Comparison of ENCODE assay signal across 8 mouse cellular contexts in genomic region chr5:74126015-74126896, GRCm38 (mm10). TPM values are rescaled to one million over a fixed set of nuclear protein-coding genes. Genes with fewer than 3 reads are reported as not detected.
DNase-seq lines count a peak whose midpoint lies in the region; ATAC-seq and TF ChIP-seq lines count a peak whose summit lies in the region.

No protein-coding gene starts in this region.

- TF ChIP-seq POLR2A in small intestine, adult 2 months (IDR thresholded peaks at IDR 0.05; ENCODE audit: low read depth, low read length) = no peak

- H3K27me3 ChIP-seq in embryonic facial prominence, embryonic 12.5 days = no peaks in the 10 kb centered on the region
- no peaks in the 10 kb centered on the region for H3K27me3 ChIP-seq in intestine, postnatal 0 days (replicated peaks; ENCODE audit: control insufficient read depth, insufficient read depth, low read length)
- H3K27me3 ChIP-seq in limb, embryonic 11.5 days (ENCODE audit: control insufficient read depth, insufficient read depth, low read length) = no peaks in the 10 kb centered on the region
- no peaks in the 10 kb centered on the region for H3K27me3 ChIP-seq in midbrain, embryonic 11.5 days (ENCODE audit: control insufficient read depth, insufficient read depth, low read length)
- no peaks in the 10 kb centered on the region for H3K27me3 ChIP-seq in small intestine, adult 2 months (ENCODE audit: control insufficient read depth, insufficient read depth, low read length)

- H3K9ac ChIP-seq in embryonic facial prominence, embryonic 12.5 days = no peak overlapping the region
- H3K9ac ChIP-seq in intestine, postnatal 0 days (ENCODE audit: low read depth, low read length) = no peak overlapping the region
- no peak overlapping the region for H3K9ac ChIP-seq in limb, embryonic 11.5 days (ENCODE audit: low read length)
- H3K9ac ChIP-seq in midbrain, embryonic 11.5 days (ENCODE audit: low read length) = no peak overlapping the region; the same call in 1 of the 2 replicates

- H3K27ac ChIP-seq in embryonic facial prominence, embryonic 12.5 days = no peak overlapping the region
- H3K27ac ChIP-seq in intestine, postnatal 0 days (ENCODE audit: low read depth, low read length) = no peak overlapping the region
- H3K27ac ChIP-seq in limb, embryonic 11.5 days (replicated peaks; ENCODE audit: low read depth, low read length) = no peak overlapping the region; the same call in 1 of the 2 replicates
- H3K27ac ChIP-seq in midbrain, embryonic 11.5 days (ENCODE audit: low read depth, low read length) = no peak overlapping the region
- H3K27ac ChIP-seq in small intestine, adult 2 months (ENCODE audit: insufficient read depth, low read depth, low read length) = 0 out of 2 replicates have a peak overlapping the region, but pooled peaks have one; percentile 28

- H3K9me3 ChIP-seq in embryonic facial prominence, embryonic 12.5 days = no peaks in the 10 kb centered on the region
- no peaks in the 10 kb centered on the region for H3K9me3 ChIP-seq in intestine, postnatal 0 days (ENCODE audit: control insufficient read depth)
- no peaks in the 10 kb centered on the region for H3K9me3 ChIP-seq in limb, embryonic 11.5 days (ENCODE audit: control insufficient read depth, low read length)
- H3K9me3 ChIP-seq in midbrain, embryonic 11.5 days (ENCODE audit: control insufficient read depth, low read length) = no peaks in the 10 kb centered on the region; the same call in 1 of the 2 replicates

- TF ChIP-seq CTCF in intestine, postnatal 0 days (IDR thresholded peaks at IDR 0.05; ENCODE audit: low read depth) = no peak; the same call in 1 of the 2 replicates
- TF ChIP-seq CTCF in small intestine, adult 2 months (IDR thresholded peaks at IDR 0.05; ENCODE audit: extremely low read depth, insufficient read length, insufficient replicate concordance, low read depth, low read length) = no peak

- H3K4me1 ChIP-seq in embryonic facial prominence, embryonic 12.5 days = peaks cover 7% of the 10 kb centered on the region; the same call in 1 of the 2 replicates
- H3K4me1 ChIP-seq in intestine, postnatal 0 days (replicated peaks; ENCODE audit: control insufficient read depth, insufficient read depth, low read length) = no peaks in the 10 kb centered on the region
- H3K4me1 ChIP-seq in limb, embryonic 11.5 days (ENCODE audit: control insufficient read depth, insufficient read depth, low read length) = peaks cover 3% of the 10 kb centered on the region; the same call in 1 of the 2 replicates
- no peaks in the 10 kb centered on the region; the same call in 1 of the 2 replicates for H3K4me1 ChIP-seq in midbrain, embryonic 11.5 days (ENCODE audit: control insufficient read depth, insufficient read depth, low read length)
- 0 out of 2 replicates have a peak, but pooled peaks cover 3% of the 10 kb centered on the region for H3K4me1 ChIP-seq in small intestine, adult 2 months (ENCODE audit: control insufficient read depth, insufficient read depth, insufficient read length, low read length)

- H3K36me3 ChIP-seq in embryonic facial prominence, embryonic 12.5 days = no peaks in the 10 kb centered on the region
- H3K36me3 ChIP-seq in intestine, postnatal 0 days (ENCODE audit: control insufficient read depth, insufficient read depth) = no peaks in the 10 kb centered on the region
- H3K36me3 ChIP-seq in limb, embryonic 11.5 days (ENCODE audit: control insufficient read depth, insufficient read depth, low read length) = no peaks in the 10 kb centered on the region
- no peaks in the 10 kb centered on the region for H3K36me3 ChIP-seq in midbrain, embryonic 11.5 days (ENCODE audit: control insufficient read depth, insufficient read depth, low read length)
- no peaks in the 10 kb centered on the region for H3K36me3 ChIP-seq in small intestine, adult 2 months (ENCODE audit: control insufficient read depth, insufficient read depth, low read length)

- DNase-seq in urinary bladder, postnatal 14 days (ENCODE audit: low spot score) = peak; percentile 66
- DNase-seq in urinary bladder, adult 2 months (ENCODE audit: low spot score) = no peak
- DNase-seq in heart, adult 11 months = peak; percentile 99
- DNase-seq in limb, embryonic 11.5 days (ENCODE audit: low spot score) = peak; percentile 76
- peak; percentile 91 for DNase-seq in midbrain, embryonic 11.5 days (ENCODE audit: low spot score, missing footprints)

- peak; percentile 76; the same call in 1 of the 2 replicates for ATAC-seq in embryonic facial prominence, embryonic 12.5 days (ENCODE audit: insufficient number of reproducible peaks, insufficient read depth, low FRiP score, low TSS enrichment)
- peak; percentile 91 for ATAC-seq in intestine, postnatal 0 days
- ATAC-seq in limb, embryonic 11.5 days (ENCODE audit: insufficient number of reproducible peaks, low FRiP score, low TSS enrichment, low read depth) = peak; percentile 78
- ATAC-seq in midbrain, embryonic 11.5 days (ENCODE audit: low FRiP score) = peak; percentile 94

- 67% methylated on average over 32 of the region's 32 CpGs for WGBS in embryonic facial prominence, embryonic 12.5 days
- 67% methylated on average over 32 of the region's 32 CpGs for WGBS in intestine, postnatal 0 days
- WGBS in limb, embryonic 11.5 days = 62% methylated on average over 32 of the region's 32 CpGs
- WGBS in midbrain, embryonic 11.5 days = 66% methylated on average over 32 of the region's 32 CpGs
- WGBS in small intestine, adult 2 months = 74% methylated on average over 32 of the region's 32 CpGs

- peak overlapping the region; percentile 24 for H3K4me3 ChIP-seq in embryonic facial prominence, embryonic 12.5 days
- no peak overlapping the region for H3K4me3 ChIP-seq in intestine, postnatal 0 days (ENCODE audit: low read depth, low read length)
- no peak overlapping the region for H3K4me3 ChIP-seq in limb, embryonic 11.5 days (ENCODE audit: low read depth, low read length)
- peak overlapping the region; percentile 6; the same call in 1 of the 2 replicates for H3K4me3 ChIP-seq in midbrain, embryonic 11.5 days (ENCODE audit: low read depth, low read length)
- peak overlapping the region; percentile 79 for H3K4me3 ChIP-seq in small intestine, adult 2 months (ENCODE audit: low read depth, low read length)

- peak overlapping the region; percentile 34 for H3K4me2 ChIP-seq in embryonic facial prominence, embryonic 12.5 days (replicated peaks)
- peak overlapping the region; percentile 52 for H3K4me2 ChIP-seq in intestine, postnatal 0 days (replicated peaks; ENCODE audit: low read depth)
- H3K4me2 ChIP-seq in limb, embryonic 11.5 days (ENCODE audit: low read depth, severe bottlenecking) = peak overlapping the region; percentile 32
- peak overlapping the region; percentile 32 for H3K4me2 ChIP-seq in midbrain, embryonic 11.5 days

RNA-seq across cellular contexts. Expression of gene Usp46, which starts 58.0 kb away (rescaled TPM):
- polyA plus RNA-seq in urinary bladder, adult 2 months (2012; rRNA removed) = 19.9 and 20.2 TPM in 2 replicates
- 44.0 and 45.9 TPM in 2 replicates for polyA plus RNA-seq in embryonic facial prominence, embryonic 12.5 days (2016; fragmentation: Nextera tagmentation; extraction: Ambion mirVana)
- polyA plus RNA-seq in intestine, postnatal 0 days (2015; fragmentation: Nextera tagmentation; extraction: Ambion mirVana) = 6.3 and 6.6 TPM in 2 replicates
- polyA plus RNA-seq in limb, embryonic 11.5 days (2014; fragmentation: Nextera tagmentation; extraction: Ambion mirVana) = 48.8 and 50.7 TPM in 2 replicates
- 35.6 and 38.1 TPM in 2 replicates for polyA plus RNA-seq in midbrain, embryonic 11.5 days (2014; fragmentation: Nextera tagmentation; extraction: Ambion mirVana)
- 0.63 and 0.96 TPM in 2 replicates for polyA plus RNA-seq in small intestine, adult 2 months (2012; rRNA removed)

Comparison
In these comparisons a context has a peak if more than half of its experiments do, and no peak if none do; other contexts are left out.
1. H3K4me3 ChIP-seq: peak in embryonic facial prominence, embryonic 12.5 days (single experiment), midbrain, embryonic 11.5 days (single experiment) and small intestine, adult 2 months (single experiment); none in intestine, postnatal 0 days (single experiment) and limb, embryonic 11.5 days (single experiment).
2. Peak in every context shown above with its lines, with median percentiles within 50 percentile points of each other: ATAC-seq and H3K4me2 ChIP-seq.